Mouse (Mus musculus): ENCODE results near the gene DXBay18.
"Not testable (repeated sequence)": the region's sequence is repeated elsewhere in the genome, so short reads cannot be mapped to it uniquely, and the experiment has no call there.

DNA sequence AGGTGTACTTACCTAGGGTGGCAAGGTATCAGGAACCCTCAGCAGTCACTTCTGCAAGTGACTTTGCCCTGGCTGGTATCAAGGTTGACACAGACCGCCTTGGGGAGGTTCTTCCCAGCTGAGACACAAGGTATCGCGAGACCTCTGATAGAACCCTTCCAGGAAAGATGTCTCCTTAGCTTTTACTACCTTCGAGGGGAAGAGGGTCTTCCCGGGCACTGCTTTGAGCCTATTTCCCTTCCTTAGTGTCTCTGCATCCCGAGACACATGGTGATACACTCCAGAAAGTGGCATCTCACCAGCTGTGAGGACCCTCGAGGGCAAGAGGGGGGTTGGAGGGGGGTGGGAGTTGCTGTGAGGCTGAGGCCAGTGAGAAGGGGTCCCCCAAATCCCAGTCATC lies at the start of gene DXBay18:
- TF ChIP-seq CTCF (IDR thresholded peaks at IDR 0.05; ENCODE audit: extremely low read depth, insufficient read length, insufficient replicate concordance, low read depth, low read length); POLR2A (IDR thresholded peaks at IDR 0.05; ENCODE audit: low read depth, low read length): not testable (repeated sequence)

All from small intestine, adult 2 months (tissue).